Mouse (Mus musculus) spleen, adult 12 weeks (tissue): ENCODE data around the gene Urgcp.

Experiments
- DNase-seq: peaks from one replicate; pipeline ENCODE4 v3.0.0; 2022; ENCODE audit warnings: low spot score

Gene Urgcp

DNA sequence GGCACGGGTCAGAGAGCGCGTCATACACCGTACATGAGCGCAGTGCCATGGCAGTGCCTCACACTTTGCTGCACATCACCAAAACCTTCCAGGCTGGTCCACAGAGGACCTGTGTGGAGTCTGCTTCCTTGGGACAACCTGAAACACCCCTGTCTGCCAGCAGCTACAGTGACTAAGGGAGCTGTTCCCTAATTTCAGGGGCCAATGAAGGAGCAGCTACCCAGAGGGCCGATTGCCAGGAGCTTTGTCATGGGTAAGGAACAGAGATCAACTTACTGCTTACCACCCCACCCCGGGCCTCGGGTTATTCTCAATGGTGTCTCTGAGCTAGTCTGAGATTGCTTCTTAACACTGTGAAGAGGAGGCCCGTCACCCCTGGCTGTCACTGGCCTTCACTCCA is 47.0 kb downstream of the Urgcp start:
- no peak for DNase-seq

DNA sequence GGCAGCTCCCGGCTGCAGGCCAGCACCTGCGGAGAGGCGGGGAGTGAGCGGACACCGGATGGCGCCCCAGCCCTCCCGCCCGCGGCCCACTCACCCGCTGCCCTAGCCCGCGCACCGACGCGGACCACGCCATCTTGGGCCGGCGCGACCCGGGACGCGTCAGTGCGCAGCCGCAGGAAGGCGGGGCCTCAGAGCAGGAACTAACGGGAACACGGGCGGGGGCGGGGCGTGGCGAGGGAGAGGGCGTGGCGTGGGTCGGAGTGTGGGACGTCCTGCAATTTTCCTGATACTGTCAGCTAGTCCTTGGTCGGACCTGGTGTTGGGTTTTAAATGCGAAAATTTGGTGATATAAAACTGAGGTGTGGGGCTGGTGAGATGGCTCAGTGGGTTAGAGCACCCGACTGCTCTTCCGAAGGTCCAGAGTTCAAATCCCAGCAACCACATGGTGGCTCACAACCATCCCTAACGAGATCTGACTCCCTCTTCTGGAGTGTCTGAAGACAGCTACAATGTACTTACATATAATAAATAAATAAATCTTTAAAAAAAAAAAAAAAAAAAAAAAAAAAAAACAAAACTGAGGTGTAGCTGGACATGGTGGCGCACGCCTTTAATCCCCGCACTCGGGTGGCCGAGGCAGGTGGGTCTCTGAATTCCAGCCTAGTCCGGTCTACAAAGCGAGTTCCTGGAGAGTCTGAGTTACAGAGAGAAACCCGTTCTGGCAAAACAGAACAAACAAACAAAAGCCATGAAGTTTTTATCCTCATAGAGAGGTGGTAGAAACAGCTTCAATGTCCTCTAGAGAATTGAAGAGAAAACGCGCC is 54.4 kb downstream of the Urgcp start:
- DNase-seq = peak; percentile 83

DNA sequence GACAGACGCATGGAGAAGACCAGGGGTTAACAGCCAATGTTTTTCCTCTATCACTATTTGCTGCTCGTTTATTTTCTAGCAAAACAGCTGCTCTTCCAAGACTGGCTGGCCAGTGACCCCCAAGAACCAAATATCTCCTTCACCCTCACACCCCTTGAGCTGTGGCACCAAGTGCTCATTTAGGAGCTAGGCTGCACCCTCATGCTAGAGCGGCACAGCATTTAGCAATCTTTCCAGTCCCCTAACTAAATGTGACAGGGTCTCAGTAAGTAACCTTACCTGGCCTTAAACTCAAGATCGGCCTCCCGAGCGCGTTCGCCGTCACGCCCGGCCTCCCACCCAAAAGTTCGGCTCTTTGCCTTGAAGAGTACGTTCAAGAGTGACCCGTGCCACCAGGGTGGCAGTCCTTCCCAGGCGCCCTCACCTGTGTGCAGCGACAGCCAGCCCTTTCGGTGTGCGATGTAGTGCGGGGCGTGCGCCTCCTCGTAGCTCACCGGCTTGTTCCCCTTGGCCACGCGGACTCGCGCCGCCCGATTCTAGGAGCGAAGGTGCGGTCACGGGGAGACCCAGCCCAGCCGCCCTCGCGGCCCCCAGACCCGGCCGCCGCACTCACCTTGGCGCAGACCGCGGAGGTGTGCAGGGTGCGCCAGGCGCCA is 55.2 kb downstream of the Urgcp start:
- DNase-seq = peak; percentile 45

- DNase-seq = no peak
These were observed 56.2 kb downstream of the Urgcp start for GRCm38 (mm10) chr11:5705972-5706371.

DNA sequence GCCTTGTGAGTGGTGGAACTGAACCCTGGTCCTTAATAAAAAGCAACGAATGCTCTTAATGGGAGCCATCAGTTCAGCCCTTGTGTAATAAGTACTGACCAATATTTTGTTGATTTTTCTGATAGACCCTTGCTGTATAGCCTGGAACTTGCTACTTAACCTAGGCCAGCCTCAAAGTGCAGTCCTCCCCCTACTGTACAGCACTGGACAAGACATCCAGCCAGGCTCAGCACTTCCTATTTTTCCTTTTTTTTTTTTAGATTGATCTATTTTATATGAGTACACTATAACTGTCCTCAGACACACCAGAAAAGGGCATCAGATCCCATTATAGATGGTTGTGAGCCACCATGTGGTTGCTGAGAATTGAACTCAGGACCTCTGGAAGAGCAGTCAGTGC is 58.8 kb downstream of the Urgcp start:
- DNase-seq = no peak

DNA sequence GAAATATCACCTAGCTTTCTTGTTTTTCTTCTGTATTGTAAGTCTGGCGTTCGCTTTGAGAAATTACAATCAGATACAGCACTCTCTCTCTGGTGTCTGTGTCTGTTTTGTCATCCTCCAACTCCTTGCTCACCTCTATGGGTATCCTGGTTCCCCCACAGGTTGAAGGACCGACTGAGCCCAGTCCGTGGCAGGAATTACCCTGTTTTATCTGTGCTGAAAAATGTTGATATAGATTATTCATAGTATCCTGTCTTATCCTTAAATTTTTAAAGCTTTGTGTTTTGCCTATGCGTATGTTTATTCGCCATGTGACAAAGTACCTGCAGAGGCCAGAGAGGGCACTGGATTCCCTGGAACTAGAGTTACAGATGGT is 59.2 kb downstream of the Urgcp start:
- no peak for DNase-seq

DNA sequence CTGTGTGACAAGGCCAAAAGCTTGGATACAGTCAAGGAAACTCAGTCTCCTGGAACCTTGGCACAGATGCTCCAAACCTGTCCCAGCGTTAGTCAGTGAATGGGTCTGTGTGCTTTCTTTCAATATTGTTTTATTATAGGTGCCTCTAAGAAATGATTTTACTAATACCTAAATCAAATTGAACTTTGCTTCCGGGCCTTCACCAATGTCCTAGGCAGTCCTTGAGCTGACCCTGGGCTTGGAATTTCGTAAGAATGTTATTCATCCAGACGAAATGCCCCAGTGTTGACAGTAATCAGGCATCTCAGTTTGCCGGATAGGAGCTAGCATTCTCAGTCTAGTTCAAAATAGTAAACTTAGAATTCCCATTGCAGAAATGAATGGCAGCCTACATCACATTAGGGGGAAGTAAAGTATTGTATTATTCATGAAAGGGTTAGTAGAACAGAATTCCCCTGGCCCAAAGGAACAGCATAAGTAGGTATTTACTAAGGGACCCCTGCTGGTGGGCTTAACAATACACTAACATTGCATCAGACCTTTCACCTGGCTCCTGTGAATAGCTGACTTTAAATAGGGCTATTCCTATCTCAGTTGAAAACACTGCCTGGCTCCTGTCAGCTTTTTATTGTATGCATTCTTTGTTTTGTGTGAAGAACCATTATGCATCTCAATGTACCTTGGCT is 59.8 kb downstream of the Urgcp start:
- DNase-seq = no peak

GRCm38 (mm10) chr11:5701821-5702220 is 60.4 kb downstream of the Urgcp start:
- DNase-seq = no peak

DNA sequence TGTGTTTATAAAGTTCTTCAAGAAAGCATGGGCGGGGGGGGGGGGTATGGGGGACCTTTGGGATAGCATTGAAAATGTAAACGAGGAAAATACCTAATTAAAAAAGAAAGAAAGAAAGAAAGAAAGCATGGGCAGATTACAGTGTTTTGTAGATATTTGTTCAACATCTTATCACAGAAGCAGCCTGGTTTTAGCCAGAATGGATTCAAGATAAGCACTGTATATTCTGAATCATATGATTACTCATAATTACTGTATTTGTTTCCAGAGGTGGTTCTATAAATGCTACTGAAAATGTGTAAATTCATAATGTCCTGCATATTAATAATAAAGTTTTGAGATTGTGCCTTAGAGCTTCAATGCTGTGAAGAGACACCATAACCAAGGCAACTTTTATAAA is 60.9 kb downstream of the Urgcp start:
- DNase-seq = no peak

- DNase-seq = no peak
These were observed 61.4 kb downstream of the Urgcp start for GRCm38 (mm10) chr11:5700808-5701207.

GRCm38 (mm10) chr11:5691775-5692174 is 70.4 kb downstream of the Urgcp start:
- DNase-seq = no peak

GRCm38 (mm10) chr11:5684283-5684682 is 77.9 kb downstream of the Urgcp start:
- DNase-seq = no peak

- no peak for DNase-seq
These were observed 79.6 kb downstream of the Urgcp start for GRCm38 (mm10) chr11:5682541-5682940.
